Mouse (Mus musculus) central nervous system, embryonic 14 days (tissue): ENCODE results near the gene Polr2a. TPM values are rescaled to one million over a fixed set of nuclear protein-coding genes. Genes with fewer than 3 reads are reported as not detected.

Source experiments
- polyA plus RNA-seq: library from polyadenylated mRNA; depleted of rRNA; stranded (reverse); fragments of >200 nt; gene quantifications from 2 replicates; pipeline ENCODE4 v1.2.3, GENCODE M21; 2012; rRNA removed

The Polr2a gene
- 59.4 and 63.8 TPM in 2 replicates for polyA plus RNA-seq

GRCm38 (mm10) chr11:69758478-69758970 lies at the start of gene Polr2a:
Gene Polr2a, minus strand, starts transcription at chr11:69758637.

GRCm38 (mm10) chr11:69804972-69805909 lies 46.8 kb upstream of the Polr2a start, which contains the start of gene Tmem102:
Gene Tmem102, minus strand, starts transcription at chr11:69805624.

GRCm38 (mm10) chr11:69801379-69801977 lies 43.0 kb upstream of the Polr2a start, which contains the start of gene Fgf11:
Gene Fgf11, minus strand, starts transcription at chr11:69801857.

DNA sequence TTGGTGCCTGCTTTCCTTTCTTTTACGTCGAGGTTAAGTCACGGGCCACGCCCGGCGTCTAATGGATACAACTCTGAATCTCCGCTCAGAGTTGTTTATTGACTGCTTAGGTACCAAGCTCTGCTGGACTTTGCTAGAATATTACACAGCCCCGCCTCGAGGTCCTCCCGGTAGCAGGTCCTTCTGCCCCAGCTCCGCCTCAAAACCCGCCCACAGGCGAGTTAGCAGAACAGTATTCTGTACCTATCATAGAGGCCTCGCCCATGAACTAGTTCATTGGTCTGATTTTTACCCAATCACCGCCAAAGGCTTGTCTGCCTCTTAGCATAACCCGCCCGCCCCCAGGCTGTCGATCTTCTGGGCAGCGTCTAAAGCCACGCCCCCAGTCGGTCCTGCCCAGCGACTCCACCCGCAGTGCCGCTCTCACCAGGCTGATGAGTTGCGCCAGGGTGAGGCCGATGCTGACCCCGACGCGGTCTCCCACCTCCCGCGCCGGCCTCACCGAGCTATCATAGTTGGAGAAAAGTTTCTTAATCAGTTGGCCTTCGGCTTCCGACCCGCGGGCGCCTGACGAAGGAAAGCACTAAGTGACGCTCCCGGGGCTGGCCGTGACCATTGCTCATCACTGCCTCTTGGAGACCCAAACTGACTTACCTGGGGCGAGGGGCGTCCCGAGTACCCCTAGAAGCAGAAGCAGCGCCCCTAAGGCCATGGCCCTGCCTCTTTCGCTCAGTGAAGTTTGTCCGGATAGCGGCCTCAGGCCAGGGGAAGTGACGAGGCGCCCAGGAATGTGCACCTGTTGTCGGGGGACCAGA lies 36.9 kb upstream of the Polr2a start, which contains the start of gene Chrnb1:
TSS of gene Chrnb1 (minus strand) at position 776 of the 815 bp plus-strand sequence.

DNA sequence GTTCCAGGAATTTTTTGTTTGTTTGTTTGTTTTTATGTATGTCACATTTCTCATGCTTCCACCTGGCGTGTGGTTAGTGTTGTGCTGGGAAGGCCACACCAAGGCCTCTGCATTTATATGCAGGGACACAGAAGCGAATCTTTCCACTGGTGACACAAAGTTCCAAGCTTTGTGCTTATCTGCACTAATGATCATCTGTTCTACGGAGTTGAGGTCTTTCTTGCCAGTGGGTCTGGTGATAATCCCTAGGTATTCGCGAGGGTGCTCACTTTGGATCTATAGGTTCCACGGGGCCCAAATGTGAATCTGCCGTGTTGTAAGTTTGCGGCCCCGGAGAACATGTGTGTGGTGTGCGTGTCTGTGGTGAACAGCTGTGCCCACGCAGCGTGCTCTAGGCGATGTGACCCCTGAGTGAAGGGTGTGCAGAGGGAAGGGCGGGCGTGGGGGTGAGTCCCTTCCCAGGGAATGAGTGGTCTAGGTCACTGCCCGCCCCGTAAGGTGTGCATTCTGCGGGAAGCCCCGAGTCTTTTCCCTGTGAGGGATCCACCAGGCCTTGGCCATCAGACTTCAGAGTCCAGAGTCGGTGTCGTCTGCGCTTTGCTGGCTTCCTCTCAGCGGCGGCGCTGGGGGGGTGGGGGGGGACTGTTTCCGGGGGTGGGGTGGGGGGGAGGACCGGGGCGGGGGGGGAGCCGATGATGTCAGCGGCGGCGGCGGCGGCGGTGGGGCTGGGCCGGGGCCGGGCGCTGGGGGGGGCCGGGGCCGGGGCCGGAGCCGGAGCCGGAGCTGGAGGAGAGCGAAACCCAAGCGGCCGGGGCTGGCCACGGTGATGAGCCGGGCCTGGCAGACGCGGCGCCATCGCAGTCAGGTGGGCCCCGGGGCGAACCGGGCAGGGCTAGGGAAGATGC lies 7.0 kb upstream of the Polr2a start, which contains the start of gene Zbtb4:
TSS of gene Zbtb4 (plus strand) at position 692 of the 905 bp plus-strand sequence.

DNA sequence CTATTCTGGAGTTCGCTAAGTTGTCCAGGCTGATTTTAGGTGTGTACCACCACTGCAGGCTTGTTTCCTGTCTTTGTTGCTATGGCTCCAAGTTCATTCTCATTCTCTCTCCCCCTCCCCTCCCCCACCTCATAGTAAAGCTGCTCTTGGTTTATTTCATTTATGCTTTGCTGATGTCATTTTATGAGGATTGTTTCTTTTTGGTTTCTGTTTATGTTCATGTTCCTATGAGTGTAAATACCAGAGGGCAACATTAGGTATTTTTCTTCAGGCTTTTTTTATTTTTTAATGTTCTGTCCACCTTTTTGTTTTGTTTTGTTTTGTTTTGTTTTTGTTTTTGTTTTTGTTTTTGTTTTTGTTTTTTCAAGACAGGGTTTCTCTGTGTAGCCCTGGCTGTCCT lies 3.4 kb upstream of the Polr2a start, which contains the start of gene Slc35g3:
TSS of gene Slc35g3 (minus strand) at position 101 of the 400 bp plus-strand sequence.

GRCm38 (mm10) chr11:69695361-69696181 lies 62.9 kb downstream of the Polr2a start, which contains the start of the genes Tnfsf12 and Tnfsfm13:
Gene Tnfsf12, minus strand, starts transcription at chr11:69695849.
Gene Tnfsfm13, minus strand, starts transcription at chr11:69696098.

GRCm38 (mm10) chr11:69685526-69686148 lies 72.8 kb downstream of the Polr2a start, which contains the start of gene Tnfsf13:
Gene Tnfsf13, minus strand, starts transcription at chr11:69685784.

Other genes with a start within 250 kb of the Polr2a start
- 4.1 and 5.0 TPM in 2 replicates for gene Dnah2, start 209.5 kb downstream of the Polr2a start, polyA plus RNA-seq
- gene Efnb3, start 198.4 kb downstream of the Polr2a start, polyA plus RNA-seq: 144 and 154 TPM in 2 replicates
- gene Wrap53, start 178.4 kb downstream of the Polr2a start, polyA plus RNA-seq: 19.6 and 22.7 TPM in 2 replicates
- 118 TPM in 2 replicates for gene Trp53, start 178.3 kb downstream of the Polr2a start, polyA plus RNA-seq
- 47.1 and 54.8 TPM in 2 replicates for gene Atp1b2, start 152.7 kb downstream of the Polr2a start, polyA plus RNA-seq
- gene Shbg, start 140.7 kb downstream of the Polr2a start, polyA plus RNA-seq: not detected in 2 replicates
- gene Sat2, start 136.6 kb downstream of the Polr2a start, polyA plus RNA-seq: 18.7 and 19.4 TPM in 2 replicates
- 144 and 164 TPM in 2 replicates for gene Fxr2, start 125.6 kb downstream of the Polr2a start, polyA plus RNA-seq
- 0.12 and 0.38 TPM in 2 replicates for gene Sox15, start 103.3 kb downstream of the Polr2a start, polyA plus RNA-seq
- gene Mpdu1, start 96.0 kb downstream of the Polr2a start, polyA plus RNA-seq: 132 and 137 TPM in 2 replicates
- gene Cd68, start 92.5 kb downstream of the Polr2a start, polyA plus RNA-seq: 9.8 and 10.6 TPM in 2 replicates
- gene Eif4a1, start 86.2 kb downstream of the Polr2a start, polyA plus RNA-seq: 922 and 1,086 TPM in 2 replicates
- 152 and 154 TPM in 2 replicates for gene Senp3, start 76.6 kb downstream of the Polr2a start, polyA plus RNA-seq
- 0.74 and 1.5 TPM in 2 replicates for gene Tnfsf13, start 72.9 kb downstream of the Polr2a start, polyA plus RNA-seq
- 4.1 and 8.2 TPM in 2 replicates for gene Tnfsf12, start 62.8 kb downstream of the Polr2a start, polyA plus RNA-seq
- 1.3 and 2.6 TPM in 2 replicates for gene Tnfsfm13, start 62.5 kb downstream of the Polr2a start, polyA plus RNA-seq
- gene Slc35g3, start 3.3 kb upstream of the Polr2a start, polyA plus RNA-seq: 0.84 and 1.1 TPM in 2 replicates
- gene Zbtb4, start 7.3 kb upstream of the Polr2a start, polyA plus RNA-seq: 9.7 and 10.8 TPM in 2 replicates
- gene Chrnb1, start 37.3 kb upstream of the Polr2a start, polyA plus RNA-seq: 2.9 and 12.3 TPM in 2 replicates
- gene Fgf11, start 43.2 kb upstream of the Polr2a start, polyA plus RNA-seq: 20.0 and 20.9 TPM in 2 replicates
- 0.17 and 0.46 TPM in 2 replicates for gene Tmem102, start 47.0 kb upstream of the Polr2a start, polyA plus RNA-seq
- gene Gm39566, start 56.7 kb upstream of the Polr2a start, polyA plus RNA-seq: not detected in 2 replicates
- not detected in 2 replicates for gene Spem2, start 59.8 kb upstream of the Polr2a start, polyA plus RNA-seq
- gene Spem1, start 63.5 kb upstream of the Polr2a start, polyA plus RNA-seq: 1.5 and 2.1 TPM in 2 replicates
- gene Nlgn2, start 79.1 kb upstream of the Polr2a start, polyA plus RNA-seq: 125 and 136 TPM in 2 replicates
- 203 and 228 TPM in 2 replicates for gene Tmem256, start 79.9 kb upstream of the Polr2a start, polyA plus RNA-seq
- 98.8 and 111 TPM in 2 replicates for gene Plscr3, start 87.7 kb upstream of the Polr2a start, polyA plus RNA-seq
- 0.05 and 0.81 TPM in 2 replicates for gene Tnk1, start 100.1 kb upstream of the Polr2a start, polyA plus RNA-seq
- gene Tmem95, start 119.4 kb upstream of the Polr2a start, polyA plus RNA-seq: not detected in 2 replicates
- gene Kctd11, start 122.8 kb upstream of the Polr2a start, polyA plus RNA-seq: 1.7 and 2.3 TPM in 2 replicates
- gene Acap1, start 136.9 kb upstream of the Polr2a start, polyA plus RNA-seq: 0.90 and 1.4 TPM in 2 replicates
- 11.9 and 13.9 TPM in 2 replicates for gene 2810408A11Rik, start 142.3 kb upstream of the Polr2a start, polyA plus RNA-seq
- gene Neurl4, start 142.4 kb upstream of the Polr2a start, polyA plus RNA-seq: 113 and 134 TPM in 2 replicates
- gene Gps2, start 155.3 kb upstream of the Polr2a start, polyA plus RNA-seq: 100 and 101 TPM in 2 replicates
- gene Eif5a, start 163.3 kb upstream of the Polr2a start, polyA plus RNA-seq: 830 and 831 TPM in 2 replicates
- 43.9 and 49.9 TPM in 2 replicates for gene Ybx2, start 177.2 kb upstream of the Polr2a start, polyA plus RNA-seq
- 9.7 and 10.0 TPM in 2 replicates for gene Slc2a4, start 189.6 kb upstream of the Polr2a start, polyA plus RNA-seq
- 0.27 and 3.1 TPM in 2 replicates for gene Cldn7, start 206.1 kb upstream of the Polr2a start, polyA plus RNA-seq
- 101 and 111 TPM in 2 replicates for gene Ctdnep1, start 222.5 kb upstream of the Polr2a start, polyA plus RNA-seq
- 127 and 144 TPM in 2 replicates for gene Elp5, start 223.9 kb upstream of the Polr2a start, polyA plus RNA-seq
- 521 and 610 TPM in 2 replicates for gene Gabarap, start 232.5 kb upstream of the Polr2a start, polyA plus RNA-seq
- 60.2 and 65.1 TPM in 2 replicates for gene Phf23, start 237.1 kb upstream of the Polr2a start, polyA plus RNA-seq
- gene Dvl2, start 242.0 kb upstream of the Polr2a start, polyA plus RNA-seq: 42.8 and 47.8 TPM in 2 replicates